Mouse (Mus musculus) embryonic facial prominence, embryonic 13.5 days (tissue): ENCODE data around the gene Skap1. TPM values are rescaled to one million over a fixed set of nuclear protein-coding genes. Genes with fewer than 3 reads are reported as not detected.

ENCODE experiments used
- ATAC-seq: fragments of 200-750 bp; cut with Nextera tagmentation; 2 replicates; pipeline ENCODE4 v1.8.0; 2017; ENCODE audit warnings: low read depth; ENCODE audit not compliant: insufficient number of reproducible peaks, insufficient read depth, low FRiP score, low TSS enrichment
- H3K27ac ChIP-seq: fragments of 300-500 bp; sonication (generic); 2 replicates; pipeline ENCODE4 v1.5.1; 2015; ENCODE audit warnings: moderate library complexity, mild to moderate bottlenecking, inconsistent platforms
- H3K27me3 ChIP-seq: fragments of 300-500 bp; sonication (generic); 2 replicates; pipeline ENCODE4 v1.6.1; 2015; ENCODE audit warnings: mild to moderate bottlenecking, inconsistent platforms
- H3K36me3 ChIP-seq: fragments of 300-500 bp; sonication (generic); 2 replicates; pipeline ENCODE4 v1.6.1; 2015; ENCODE audit warnings: mild to moderate bottlenecking, inconsistent platforms
- H3K4me1 ChIP-seq: fragments of 300-500 bp; sonication (generic); 2 replicates; pipeline ENCODE4 v1.6.1; 2015; ENCODE audit warnings: inconsistent platforms
- H3K4me2 ChIP-seq: fragments of 300-500 bp; sonication (generic); 2 replicates; pipeline ENCODE4 v1.6.1; 2015; ENCODE audit warnings: moderate library complexity, mild to moderate bottlenecking, inconsistent platforms
- H3K4me3 ChIP-seq: fragments of 300-500 bp; sonication (generic); 2 replicates; pipeline ENCODE4 v1.5.1; 2015; ENCODE audit warnings: mild to moderate bottlenecking, inconsistent platforms
- H3K9ac ChIP-seq: fragments of 300-500 bp; sonication (generic); 2 replicates; pipeline ENCODE4 v1.6.1; 2015; ENCODE audit warnings: mild to moderate bottlenecking, inconsistent platforms
- H3K9me3 ChIP-seq: fragments of 300-500 bp; sonication (generic); 2 replicates; pipeline ENCODE4 v1.6.1; 2016; ENCODE audit warnings: inconsistent platforms
- WGBS: fragments of 180-500 bp; shearing (Covaris S2); methylation state at CpG from one replicate; pipeline ENCODE4 v1.1.7; 2015; ENCODE audit warnings: mixed read lengths; 5-methylcytosine and 5-hydroxymethylcytosine counted together
- polyA plus RNA-seq: library from polyadenylated mRNA; unstranded; fragments of >200 nt; fragmentation: Nextera tagmentation; extraction: Ambion mirVana; gene quantifications from 2 replicates; pipeline ENCODE4 v1.2.1, GENCODE M21; 2015

Skap1 gene
- polyA plus RNA-seq, 1 experiment from 2014 or later = 0.49 TPM

- 85% methylated on average over 6 of the region's 6 CpGs for WGBS
- no peak for ATAC-seq
Observed at GRCm38 (mm10) chr11:96605516-96605915, 141.1 kb downstream of the Skap1 start.

GRCm38 (mm10) chr11:96612596-96612995, 148.2 kb downstream of the Skap1 start:
- Histone ChIP-seq H3K36me3 (no peaks in the 10 kb centered on the region), H3K4me3 (no peak overlapping the region), H3K4me2 (no peak overlapping the region)

More at GRCm38 (mm10) chr11:96605516-96605915, 141.1 kb downstream of the Skap1 start:
- Histone ChIP-seq H3K9me3 (no peaks in the 10 kb centered on the region), H3K36me3 (no peaks in the 10 kb centered on the region), H3K9ac (no peak overlapping the region), H3K4me2 (no peak overlapping the region), H3K27me3 (no peaks in the 10 kb centered on the region), H3K4me1 (peaks cover 9% of the 10 kb centered on the region), H3K4me3 (no peak overlapping the region), H3K27ac (no peak overlapping the region)

GRCm38 (mm10) chr11:96616792-96617191, 152.4 kb downstream of the Skap1 start:
- H3K4me2 ChIP-seq = no peak overlapping the region
- H3K4me1 ChIP-seq = peaks cover 13% of the 10 kb centered on the region
- 67% methylated on average over 5 of the region's 5 CpGs for WGBS
- no peak overlapping the region for H3K27ac ChIP-seq
- no peak overlapping the region for H3K4me3 ChIP-seq
- H3K36me3 ChIP-seq = no peaks in the 10 kb centered on the region
- peaks cover 37% of the 10 kb centered on the region for H3K27me3 ChIP-seq
- H3K9ac ChIP-seq = no peak overlapping the region
- ATAC-seq = no peak
- H3K9me3 ChIP-seq = no peaks in the 10 kb centered on the region

More at GRCm38 (mm10) chr11:96612596-96612995, 148.2 kb downstream of the Skap1 start:
- 76% methylated on average over 11 of the region's 11 CpGs for WGBS
- Histone ChIP-seq H3K27me3 (0 out of 2 replicates have a peak, but pooled peaks cover 3% of the 10 kb centered on the region), H3K9ac (no peak overlapping the region), H3K9me3 (no peaks in the 10 kb centered on the region), H3K4me1 (no peaks in the 10 kb centered on the region), H3K27ac (no peak overlapping the region)
- ATAC-seq = no peak

- Histone ChIP-seq H3K9me3 (no peaks in the 10 kb centered on the region), H3K27ac (no peak overlapping the region), H3K4me3 (no peak overlapping the region), H3K27me3 (peaks cover 55% of the 10 kb centered on the region), H3K9ac (no peak overlapping the region), H3K4me1 (peaks cover 13% of the 10 kb centered on the region), H3K36me3 (no peaks in the 10 kb centered on the region), H3K4me2 (no peak overlapping the region)
- 61% methylated on average over 16 of the region's 16 CpGs for WGBS
- ATAC-seq = no peak
Observed at GRCm38 (mm10) chr11:96618789-96619445, 154.5 kb downstream of the Skap1 start.

- H3K4me2 ChIP-seq = no peak overlapping the region
- no peak overlapping the region for H3K4me3 ChIP-seq
- peaks cover 55% of the 10 kb centered on the region for H3K27me3 ChIP-seq
- H3K36me3 ChIP-seq = no peaks in the 10 kb centered on the region
- no peak overlapping the region for H3K27ac ChIP-seq
- no peak overlapping the region for H3K9ac ChIP-seq
- peaks cover 13% of the 10 kb centered on the region for H3K4me1 ChIP-seq
- no peak for ATAC-seq
- 36% methylated on average over 5 of the region's 5 CpGs for WGBS
- no peaks in the 10 kb centered on the region for H3K9me3 ChIP-seq
Observed at GRCm38 (mm10) chr11:96619576-96619975, 155.2 kb downstream of the Skap1 start.

GRCm38 (mm10) chr11:96620006-96620405, 155.6 kb downstream of the Skap1 start:
- Histone ChIP-seq H3K4me1 (peaks cover 13% of the 10 kb centered on the region), H3K27ac (no peak overlapping the region), H3K9ac (no peak overlapping the region), H3K27me3 (peaks cover 55% of the 10 kb centered on the region), H3K9me3 (no peaks in the 10 kb centered on the region), H3K4me2 (no peak overlapping the region), H3K4me3 (no peak overlapping the region), H3K36me3 (no peaks in the 10 kb centered on the region)
- no peak for ATAC-seq
- WGBS = 15% methylated on average over 7 of the region's 7 CpGs

- Histone ChIP-seq H3K4me3 (no peak overlapping the region), H3K4me1 (peaks cover 13% of the 10 kb centered on the region), H3K36me3 (no peaks in the 10 kb centered on the region), H3K4me2 (0 out of 2 replicates have a peak overlapping the region, but pooled peaks have one; percentile 5), H3K27me3 (peaks cover 56% of the 10 kb centered on the region), H3K9ac (no peak overlapping the region), H3K9me3 (no peaks in the 10 kb centered on the region), H3K27ac (no peak overlapping the region)
- WGBS = 37% methylated on average over 11 of the region's 11 CpGs
- ATAC-seq = no peak
Observed at GRCm38 (mm10) chr11:96620660-96621059, 156.3 kb downstream of the Skap1 start.

- no peaks in the 10 kb centered on the region for H3K9me3 ChIP-seq
- H3K4me1 ChIP-seq = peaks cover 13% of the 10 kb centered on the region
- H3K27me3 ChIP-seq = peaks cover 59% of the 10 kb centered on the region
- no peak overlapping the region for H3K9ac ChIP-seq
- WGBS = 17% methylated on average over 4 of the region's 4 CpGs
- no peak for ATAC-seq
- 0 out of 2 replicates have a peak overlapping the region, but pooled peaks have one; percentile 5 for H3K4me2 ChIP-seq
- no peaks in the 10 kb centered on the region for H3K36me3 ChIP-seq
- H3K27ac ChIP-seq = no peak overlapping the region
- H3K4me3 ChIP-seq = no peak overlapping the region
Observed at GRCm38 (mm10) chr11:96621167-96621566, 156.8 kb downstream of the Skap1 start.

GRCm38 (mm10) chr11:96622782-96623181, 158.4 kb downstream of the Skap1 start:
- Histone ChIP-seq H3K36me3 (no peaks in the 10 kb centered on the region), H3K27ac (no peak overlapping the region), H3K9ac (no peak overlapping the region), H3K4me3 (no peak overlapping the region), H3K27me3 (peaks cover 71% of the 10 kb centered on the region), H3K4me2 (no peak overlapping the region), H3K9me3 (no peaks in the 10 kb centered on the region), H3K4me1 (peaks cover 13% of the 10 kb centered on the region)
- 12% methylated on average over 9 of the region's 9 CpGs for WGBS
- ATAC-seq = no peak

GRCm38 (mm10) chr11:96624436-96624835, 160.0 kb downstream of the Skap1 start:
- no peak overlapping the region for H3K9ac ChIP-seq
- H3K9me3 ChIP-seq = no peaks in the 10 kb centered on the region
- peaks cover 11% of the 10 kb centered on the region for H3K4me1 ChIP-seq
- no peak overlapping the region for H3K4me2 ChIP-seq
- WGBS = 53% methylated on average over 4 of the region's 4 CpGs
- peaks cover 60% of the 10 kb centered on the region for H3K27me3 ChIP-seq
- ATAC-seq = no peak
- no peak overlapping the region for H3K27ac ChIP-seq
- H3K4me3 ChIP-seq = no peak overlapping the region
- no peaks in the 10 kb centered on the region for H3K36me3 ChIP-seq

- 37% methylated on average over 9 of the region's 9 CpGs for WGBS
- no peak overlapping the region for H3K4me3 ChIP-seq
- H3K4me2 ChIP-seq = peak overlapping the region; percentile 5
Observed at GRCm38 (mm10) chr11:96629775-96630174, 165.4 kb downstream of the Skap1 start.

GRCm38 (mm10) chr11:96631521-96631920, 167.1 kb downstream of the Skap1 start:
- no peaks in the 10 kb centered on the region for H3K36me3 ChIP-seq
- H3K9me3 ChIP-seq = no peaks in the 10 kb centered on the region
- H3K9ac ChIP-seq = no peak overlapping the region
- no peak overlapping the region for H3K4me3 ChIP-seq
- no peaks in the 10 kb centered on the region for H3K4me1 ChIP-seq
- no peak overlapping the region for H3K27ac ChIP-seq
- H3K27me3 ChIP-seq = peaks cover 21% of the 10 kb centered on the region
- ATAC-seq = no peak
- WGBS = 75% methylated on average over 3 of the region's 3 CpGs
- H3K4me2 ChIP-seq = no peak overlapping the region

More at GRCm38 (mm10) chr11:96629775-96630174, 165.4 kb downstream of the Skap1 start:
- H3K27me3 ChIP-seq = peaks cover 25% of the 10 kb centered on the region
- no peaks in the 10 kb centered on the region for H3K36me3 ChIP-seq
- no peaks in the 10 kb centered on the region for H3K4me1 ChIP-seq
- H3K9ac ChIP-seq = no peak overlapping the region
- no peak for ATAC-seq
- no peaks in the 10 kb centered on the region for H3K9me3 ChIP-seq
- H3K27ac ChIP-seq = no peak overlapping the region
